Mouse (Mus musculus) thymus, postnatal 36 days (tissue): ENCODE measurements around the gene Ptprm.

Source experiments
- DNase-seq, 2 experiments: peaks; one replicate each; pipeline ENCODE4 v3.0.0; 2022; ENCODE audit warnings: mixed read lengths in 2 of 2

The Ptprm gene

GRCm38 (mm10) chr17:66757025-66757511, 597.2 kb downstream of the Ptprm start:
- no peak for DNase-seq

GRCm38 (mm10) chr17:66756500-66756899, 597.8 kb downstream of the Ptprm start:
- DNase-seq, result no peak

- DNase-seq, result no peak
These were observed 599.0 kb downstream of the Ptprm start for GRCm38 (mm10) chr17:66755191-66755654.

DNA sequence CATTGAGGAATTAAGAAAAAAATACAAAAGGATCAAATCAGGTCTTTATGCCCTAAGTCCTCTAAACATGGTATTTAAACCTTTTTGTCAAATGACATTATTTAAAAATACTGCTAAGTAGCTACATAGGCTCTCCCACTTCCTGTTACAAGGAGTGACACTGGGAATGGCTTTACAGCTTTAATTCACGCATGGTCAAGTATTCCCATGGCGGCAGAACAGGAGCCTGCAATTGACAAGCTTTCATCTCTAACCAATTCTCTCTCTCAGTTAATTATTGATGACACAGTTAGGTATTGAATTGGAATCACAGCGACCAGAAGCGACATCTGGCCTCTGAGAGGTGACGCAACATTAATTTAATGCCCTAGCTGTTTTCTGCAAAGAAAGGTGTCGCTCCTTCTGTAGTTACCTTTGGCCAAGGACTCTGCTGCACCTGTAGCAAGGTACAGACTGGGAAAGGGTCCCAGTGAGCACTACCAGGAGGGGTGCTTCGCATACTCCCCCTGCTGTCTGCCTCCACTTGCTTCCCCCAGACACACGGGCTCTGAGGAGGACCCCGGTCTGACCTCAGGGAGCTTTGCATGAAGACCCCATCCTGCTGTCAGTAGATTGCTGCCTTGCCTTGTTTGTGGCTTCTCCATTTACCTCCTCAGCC, 599.9 kb downstream of the Ptprm start:
- DNase-seq, result no peak

DNA sequence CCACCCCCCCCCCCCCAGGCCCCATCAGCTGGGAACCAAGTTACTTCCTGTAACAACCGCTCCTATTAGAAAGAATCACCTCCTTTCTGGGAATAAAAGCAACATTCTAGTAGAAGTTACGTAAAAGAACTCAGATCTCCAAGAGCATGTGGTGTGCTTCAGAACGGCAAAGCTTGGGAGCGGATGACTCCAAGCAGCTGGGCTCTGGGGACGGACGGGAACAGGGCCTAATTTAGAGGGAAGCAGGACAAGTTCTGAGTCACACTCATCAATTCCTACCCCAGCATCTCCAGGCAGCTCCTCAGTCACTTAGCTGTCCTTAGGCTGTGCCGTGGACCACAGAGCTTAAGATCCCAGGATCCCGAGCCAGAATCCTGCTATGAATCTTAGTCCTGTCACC, 602.5 kb downstream of the Ptprm start:
- no peak for DNase-seq

DNA sequence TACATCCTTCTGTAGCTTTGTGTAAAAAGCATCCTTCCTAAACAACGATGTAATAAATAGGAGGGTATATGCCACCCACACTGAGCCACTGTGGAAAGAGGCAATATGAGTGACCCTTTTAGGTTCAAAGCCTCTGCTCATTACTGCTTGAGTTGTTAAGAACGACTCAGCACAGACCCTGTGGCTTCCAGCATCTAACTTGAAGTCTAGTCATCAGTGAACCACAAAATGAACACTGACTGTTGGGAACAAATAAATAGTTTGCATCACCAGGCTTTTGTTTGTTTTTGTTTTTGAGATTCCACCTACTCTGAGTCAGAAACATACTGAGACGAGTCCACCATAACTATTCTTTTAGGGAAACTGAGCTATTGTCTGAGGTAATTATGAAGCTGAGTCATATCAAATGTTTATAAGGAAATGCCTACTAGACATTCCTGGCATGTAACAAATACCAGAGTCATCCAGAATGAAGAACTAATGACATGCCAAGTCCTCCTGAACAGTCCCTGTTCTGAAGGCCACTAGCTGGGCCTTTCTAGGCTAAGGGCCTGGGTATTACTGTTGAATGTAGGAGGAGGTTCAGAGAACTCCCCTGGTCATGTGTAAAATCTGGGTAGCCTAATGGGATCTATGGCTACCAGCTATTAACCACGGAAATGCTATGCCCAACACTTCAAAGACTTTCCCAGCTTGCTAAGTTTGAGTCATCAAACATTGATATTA, 603.6 kb downstream of the Ptprm start:
- DNase-seq, result no peak

DNA sequence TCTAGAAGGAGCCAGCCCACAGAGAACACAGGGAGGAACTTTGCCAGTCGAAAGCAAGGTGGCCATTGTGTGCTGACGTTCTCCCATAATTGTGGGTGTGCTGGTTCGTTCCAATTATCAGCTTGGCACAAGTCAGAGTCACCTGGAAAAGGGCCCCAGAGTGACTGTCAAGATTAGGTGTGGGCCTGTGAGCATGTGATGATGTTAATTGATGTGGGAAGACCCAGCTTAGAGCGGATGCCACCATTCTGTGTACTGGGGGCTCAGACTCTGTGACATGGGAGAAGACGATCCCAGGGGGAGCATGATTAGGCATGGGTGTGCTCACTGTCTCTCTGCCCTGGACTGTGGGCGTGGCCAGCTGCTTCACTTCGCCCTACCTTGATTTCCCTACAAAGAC, 604.3 kb downstream of the Ptprm start:
- DNase-seq, result no peak

GRCm38 (mm10) chr17:66746506-66746905, 607.8 kb downstream of the Ptprm start:
- no peak for DNase-seq

GRCm38 (mm10) chr17:66743321-66743720, 610.9 kb downstream of the Ptprm start:
- DNase-seq, result no peak

GRCm38 (mm10) chr17:66738779-66739345, 615.4 kb downstream of the Ptprm start:
- no peak for DNase-seq

- DNase-seq, result no peak
These were observed 615.9 kb downstream of the Ptprm start for GRCm38 (mm10) chr17:66738331-66738730.

GRCm38 (mm10) chr17:66736450-66736849, 617.8 kb downstream of the Ptprm start:
- no peak for DNase-seq

DNA sequence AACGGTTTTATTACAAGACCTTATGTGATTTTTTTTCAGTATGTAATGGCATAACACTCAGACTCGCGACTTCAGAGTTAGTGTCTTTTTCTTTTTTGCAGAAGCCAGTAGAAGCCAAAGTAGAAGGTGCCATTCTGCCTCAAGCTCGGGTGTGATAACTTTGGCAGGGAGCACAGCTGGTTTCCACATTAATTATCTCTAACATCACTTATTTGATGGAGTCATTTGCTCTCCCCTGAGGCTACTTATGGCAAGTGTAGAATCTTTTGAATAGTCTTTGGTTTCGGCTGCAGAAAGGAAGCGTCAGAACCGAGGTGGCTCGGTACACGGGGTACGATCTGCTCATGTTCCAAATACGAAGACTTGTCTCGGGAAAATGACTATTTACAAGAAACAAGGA, 620.7 kb downstream of the Ptprm start:
- no peak for DNase-seq

GRCm38 (mm10) chr17:66729979-66730378, 624.3 kb downstream of the Ptprm start:
- no peak for DNase-seq

DNA sequence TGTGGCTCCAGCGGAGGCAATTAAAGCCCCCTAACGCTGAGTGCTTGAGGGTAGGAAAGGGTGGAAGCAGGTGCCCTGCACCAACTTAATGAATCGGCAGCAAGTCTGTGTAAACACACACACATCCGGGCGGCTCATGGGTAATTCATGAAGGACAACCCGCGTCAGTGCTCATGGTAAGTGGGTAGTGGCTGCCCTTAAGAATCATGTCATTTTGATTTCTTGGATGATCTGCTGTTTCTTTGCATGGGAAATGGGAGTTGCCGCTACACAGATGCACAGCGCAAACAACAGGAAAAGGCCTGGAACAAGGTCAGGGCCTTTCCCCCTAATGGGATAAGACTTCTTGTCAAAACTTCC, 633.3 kb downstream of the Ptprm start:
- no peak for DNase-seq

GRCm38 (mm10) chr17:66720200-66720991, 633.9 kb downstream of the Ptprm start:
- no peak for DNase-seq

DNA sequence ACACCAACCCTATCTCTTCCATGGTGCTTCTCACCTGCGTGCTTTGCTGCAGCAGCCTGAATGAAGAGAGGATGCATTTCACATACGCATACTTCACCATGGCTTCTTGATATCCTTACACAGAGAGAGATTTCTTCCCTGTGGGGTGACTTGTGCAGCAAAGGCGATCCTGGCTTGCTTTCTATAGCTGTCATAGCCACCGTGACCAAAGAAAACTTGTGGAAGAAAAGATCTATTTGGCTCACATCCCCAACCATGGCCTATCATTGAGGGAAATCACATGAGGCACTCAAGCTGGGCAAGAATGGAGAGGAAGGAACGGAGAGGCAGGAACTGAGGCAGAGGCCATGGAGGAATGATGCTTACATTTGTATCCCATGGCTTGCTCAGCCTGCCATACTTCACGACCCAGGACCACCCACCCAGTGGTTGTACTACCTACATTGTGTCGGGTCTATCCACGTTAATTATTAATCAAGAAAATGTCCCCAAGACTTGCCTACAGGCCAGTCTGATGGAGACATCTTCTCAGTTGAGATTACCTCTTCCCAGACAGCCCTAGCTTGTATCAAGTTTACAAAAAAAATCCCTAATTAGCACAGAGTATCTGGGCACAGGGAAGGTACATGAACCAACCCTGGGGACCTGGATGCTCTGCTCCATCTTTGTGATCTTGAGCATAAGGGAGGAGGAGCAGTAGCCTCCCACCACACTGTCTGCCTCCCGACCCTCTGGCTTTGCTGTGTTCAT, 641.6 kb downstream of the Ptprm start:
- no peak for DNase-seq

DNA sequence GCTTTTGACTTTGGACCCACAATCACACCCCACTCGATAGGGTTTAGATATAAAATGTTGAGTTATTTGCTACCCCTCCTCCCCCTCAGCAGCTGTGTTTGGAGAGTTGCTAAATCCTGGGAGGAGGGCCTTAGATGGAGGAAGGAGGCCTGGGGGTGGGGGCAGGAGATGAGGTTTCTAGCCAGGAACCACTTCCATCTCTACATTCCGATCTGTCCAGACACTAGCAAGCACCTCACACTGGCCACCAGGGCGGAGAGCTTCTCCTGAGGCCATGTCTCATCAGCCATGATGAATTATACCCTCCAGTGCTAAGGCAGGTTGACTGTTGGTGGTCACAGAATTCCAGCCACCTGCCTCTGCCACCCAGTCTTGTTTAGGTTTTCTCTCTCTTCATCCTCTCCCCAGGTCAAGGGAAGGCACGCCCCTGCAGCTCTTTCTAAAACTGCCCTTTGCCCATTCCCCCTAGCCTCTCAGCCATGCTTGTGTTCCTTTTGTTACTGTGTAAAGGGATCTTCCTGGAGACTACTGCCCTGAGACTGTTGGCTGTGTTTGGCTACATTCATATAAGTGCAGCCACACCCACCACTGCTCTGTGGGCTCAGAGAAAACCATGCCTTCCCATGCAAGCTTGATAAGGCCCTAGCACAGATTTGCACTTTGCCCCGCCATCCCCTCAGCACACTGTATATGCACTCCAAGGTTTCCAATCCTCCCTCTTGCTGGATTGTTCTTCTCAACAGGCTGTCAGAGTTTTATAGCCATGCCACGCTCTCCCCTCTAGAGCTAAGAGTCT, 642.8 kb downstream of the Ptprm start:
- DNase-seq, result no peak

DNA sequence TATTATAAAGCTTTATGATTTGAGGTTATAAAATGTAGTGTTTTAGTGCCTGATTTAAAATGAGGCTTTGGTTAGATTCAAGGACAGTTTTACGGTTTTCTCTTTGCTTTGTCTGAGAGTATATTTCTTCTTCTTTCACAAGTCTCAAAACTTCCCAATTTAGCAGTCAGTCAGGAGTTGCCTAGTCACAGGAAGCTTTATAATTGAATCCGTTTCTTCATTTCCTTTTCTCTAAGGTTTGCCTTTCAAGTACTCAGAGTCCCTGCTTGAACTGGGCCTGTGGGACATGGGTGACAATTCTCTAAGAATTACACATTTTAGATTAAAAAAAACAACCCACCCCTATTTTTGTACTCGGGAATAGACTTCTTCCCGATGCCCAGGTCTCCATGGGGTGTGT, 643.7 kb downstream of the Ptprm start:
- DNase-seq, result no peak

GRCm38 (mm10) chr17:66708748-66709147, 645.5 kb downstream of the Ptprm start:
- no peak for DNase-seq

DNA sequence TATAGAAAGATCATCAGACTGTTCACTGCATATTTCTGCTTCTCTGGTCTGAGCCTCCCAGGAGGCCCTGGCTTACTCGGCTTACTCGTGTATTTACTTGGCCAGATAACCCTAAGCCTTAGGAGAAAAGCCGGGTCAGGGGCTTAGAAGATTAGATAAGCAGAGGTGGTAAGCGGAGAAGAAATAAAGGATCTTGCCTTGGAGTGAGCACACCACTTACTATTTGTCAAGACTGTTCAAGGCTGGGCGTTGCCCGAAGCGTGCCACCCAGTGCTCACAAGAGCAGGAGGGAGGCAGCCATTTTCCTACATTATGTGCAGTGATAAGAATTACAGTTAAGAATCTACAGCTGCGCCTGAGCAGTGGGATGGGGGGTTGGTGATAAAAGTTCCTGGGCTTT, 646.6 kb downstream of the Ptprm start:
- no peak for DNase-seq
